Mouse (Mus musculus): ENCODE results near the gene Sc5d.

Sc5d gene

DNA sequence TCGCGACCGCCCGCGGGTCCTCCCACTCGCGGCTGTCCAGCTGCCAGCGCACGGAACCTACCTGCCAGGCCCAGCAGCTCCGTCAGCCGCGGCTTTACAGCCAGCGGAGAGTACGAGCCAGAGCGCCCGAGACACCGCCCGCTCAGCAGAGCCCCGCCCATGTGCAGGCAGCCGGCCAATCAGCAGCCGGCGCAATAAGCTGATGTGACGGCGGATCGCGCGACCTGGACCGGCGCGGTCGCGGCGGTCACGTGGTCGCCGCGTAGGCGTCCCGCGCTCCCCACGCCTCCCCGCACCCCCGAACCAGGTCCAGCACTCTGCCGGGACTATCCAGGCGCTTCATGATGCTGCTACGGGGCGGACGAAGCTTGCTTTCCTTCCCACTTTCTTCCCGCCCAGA, at the start of gene Sc5d:
Sc5d (minus strand) TSS at position 112 of the 400 bp plus-strand sequence.
- DNase-seq (ENCODE audit: low read depth, low spot score) = peak; percentile 98

DNA sequence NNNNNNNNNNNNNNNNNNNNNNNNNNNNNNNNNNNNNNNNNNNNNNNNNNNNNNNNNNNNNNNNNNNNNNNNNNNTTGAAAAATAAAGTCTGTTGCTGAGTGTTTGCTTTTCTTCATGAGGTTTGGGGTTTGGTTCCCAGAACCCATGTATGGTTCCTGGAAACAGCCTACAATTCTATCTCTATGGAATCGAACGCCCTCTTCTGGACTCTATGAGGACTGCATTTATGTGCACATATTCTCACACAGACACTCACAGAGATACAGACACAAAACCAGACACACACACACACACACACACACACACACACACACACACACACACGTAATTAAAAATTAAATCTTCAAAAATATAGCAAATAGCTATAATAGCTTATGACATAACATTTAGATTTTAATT, 47.3 kb upstream of the Sc5d start:
- no peak for DNase-seq (ENCODE audit: low read depth, low spot score)

DNA sequence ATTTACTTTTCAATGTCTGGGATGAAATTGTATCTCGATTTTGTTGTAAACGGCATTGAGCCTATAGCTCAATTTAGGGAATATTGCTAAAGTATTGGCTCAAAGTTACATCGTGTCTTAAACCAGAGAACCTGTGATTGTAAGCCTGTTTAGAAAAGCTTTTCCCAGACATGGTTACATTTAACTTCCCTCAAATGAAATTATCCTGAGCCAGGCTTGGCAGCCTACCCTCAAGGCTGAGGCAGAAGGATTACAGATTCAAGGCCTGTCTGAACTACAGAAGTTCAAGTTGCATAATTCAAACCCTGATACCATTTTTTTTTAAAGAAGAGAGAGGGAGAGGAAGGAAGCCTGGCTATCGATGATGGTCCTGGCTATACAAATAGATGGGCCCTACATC, 39.8 kb upstream of the Sc5d start:
- no peak for DNase-seq (ENCODE audit: low read depth, low spot score)

DNA sequence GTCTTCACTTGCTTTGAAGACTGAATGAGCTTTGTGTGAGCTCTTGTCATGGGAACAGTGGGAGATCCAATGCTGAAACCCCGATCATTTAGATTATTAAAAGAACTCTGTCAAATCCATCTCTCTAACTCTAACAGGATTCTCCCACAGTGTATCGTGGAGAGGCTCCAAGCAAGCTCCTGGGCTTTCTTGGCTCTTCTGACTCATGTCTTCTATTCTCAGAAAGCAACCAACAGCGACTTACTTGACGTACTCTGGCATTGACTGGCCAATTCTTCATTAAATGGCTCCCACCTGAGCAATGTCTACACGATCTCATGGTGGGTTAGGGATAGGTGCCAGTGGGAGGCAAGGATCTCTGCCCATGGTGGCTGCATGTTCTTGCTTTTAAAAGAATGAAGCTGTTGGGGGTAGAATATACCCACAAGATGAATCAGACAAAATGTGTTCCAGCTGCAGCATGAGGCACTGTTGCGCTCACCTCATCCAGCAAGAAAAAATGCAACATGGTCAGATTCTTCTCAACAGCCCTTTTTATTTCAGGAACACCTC, 37.1 kb upstream of the Sc5d start:
- DNase-seq (ENCODE audit: low read depth, low spot score) = peak; percentile 55

DNA sequence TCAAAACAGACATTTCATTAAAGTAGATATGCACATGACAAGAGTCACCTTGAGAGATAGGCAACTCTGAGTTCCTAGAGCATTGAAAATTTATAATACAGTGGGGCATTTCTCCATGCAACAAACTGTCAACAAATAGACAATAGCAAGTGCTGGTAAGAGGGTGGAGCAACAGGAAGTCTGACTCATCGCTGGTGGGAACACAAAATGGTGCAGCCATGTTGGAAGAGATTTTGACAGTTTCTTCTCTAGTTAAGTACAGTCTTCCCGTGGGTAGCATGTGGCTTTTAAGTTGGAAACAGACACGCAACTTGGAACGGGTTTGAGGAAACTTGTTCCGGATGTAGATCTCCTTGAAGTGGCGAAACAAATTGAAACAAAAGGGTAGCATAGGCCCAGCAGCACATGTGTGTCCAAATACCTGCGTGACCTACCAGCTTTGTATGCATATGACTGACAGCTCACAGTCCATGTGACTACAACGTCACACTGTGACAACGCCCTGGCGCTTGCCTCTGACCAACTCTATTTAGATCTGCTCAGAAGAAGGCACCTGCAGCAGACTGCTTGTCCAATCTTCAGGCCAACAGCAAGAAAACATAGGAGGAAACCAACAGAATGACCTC, 32.4 kb upstream of the Sc5d start:
- no peak for DNase-seq (ENCODE audit: low read depth, low spot score)

DNA sequence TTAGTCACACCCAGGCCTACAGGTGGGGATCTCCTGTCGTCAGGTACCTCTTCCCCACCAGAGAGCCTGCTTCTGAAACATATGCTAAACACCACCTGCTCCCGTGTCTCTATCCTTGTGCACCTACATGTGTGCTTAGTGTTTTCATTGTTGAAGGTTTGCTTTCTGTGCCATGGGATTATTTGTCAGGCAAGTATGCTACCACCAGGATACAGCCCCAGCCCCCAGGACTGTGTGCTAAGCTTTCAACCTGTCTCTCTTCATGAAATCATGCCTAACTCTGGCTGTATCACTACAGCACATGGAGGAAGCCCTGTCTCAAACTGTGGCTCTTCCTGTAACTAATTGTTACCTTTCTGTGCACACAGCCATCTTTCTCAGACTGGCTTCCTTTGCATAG, 30.1 kb upstream of the Sc5d start:
- DNase-seq (ENCODE audit: low read depth, low spot score) = no peak

DNA sequence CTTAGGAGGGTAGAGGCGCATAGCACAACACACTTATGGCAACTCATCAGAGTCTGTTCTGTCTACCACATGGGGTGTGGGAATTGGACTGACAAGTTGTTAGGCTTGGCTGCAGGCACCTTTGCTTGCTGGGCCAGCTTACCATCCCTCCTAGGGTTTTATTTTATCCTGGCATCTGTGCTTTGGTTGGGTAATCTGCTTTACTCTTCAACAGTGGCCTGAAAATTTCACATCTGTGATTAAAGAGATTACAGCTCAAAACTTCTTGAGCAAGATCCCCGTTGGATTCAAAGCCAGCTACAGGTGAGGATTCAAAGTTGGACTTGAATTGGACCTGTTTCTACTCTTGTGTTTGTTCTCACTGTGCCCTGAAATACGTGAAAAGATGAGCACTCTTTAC, 29.5 kb upstream of the Sc5d start:
- DNase-seq (ENCODE audit: low read depth, low spot score) = no peak

DNA sequence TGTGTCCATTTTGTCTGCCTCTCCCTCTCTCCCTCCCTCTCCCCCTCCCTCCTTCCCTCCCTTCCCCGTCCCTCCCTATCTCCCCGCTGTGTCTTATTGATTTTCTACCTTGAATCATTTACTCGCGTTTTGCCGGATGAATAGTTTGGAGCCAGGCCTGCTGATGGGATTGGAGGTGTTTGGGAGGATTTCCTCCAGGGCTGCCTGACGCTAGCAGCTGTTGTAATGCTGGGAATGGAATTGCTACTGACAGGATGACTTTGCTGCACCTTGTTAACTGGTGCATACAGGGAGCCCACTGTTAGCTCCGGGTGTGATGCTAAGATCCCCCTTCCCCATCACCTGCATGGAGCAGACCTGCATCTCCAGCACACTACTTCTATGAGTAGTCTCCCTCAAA, 29.0 kb upstream of the Sc5d start:
- no peak for DNase-seq (ENCODE audit: low read depth, low spot score)

DNA sequence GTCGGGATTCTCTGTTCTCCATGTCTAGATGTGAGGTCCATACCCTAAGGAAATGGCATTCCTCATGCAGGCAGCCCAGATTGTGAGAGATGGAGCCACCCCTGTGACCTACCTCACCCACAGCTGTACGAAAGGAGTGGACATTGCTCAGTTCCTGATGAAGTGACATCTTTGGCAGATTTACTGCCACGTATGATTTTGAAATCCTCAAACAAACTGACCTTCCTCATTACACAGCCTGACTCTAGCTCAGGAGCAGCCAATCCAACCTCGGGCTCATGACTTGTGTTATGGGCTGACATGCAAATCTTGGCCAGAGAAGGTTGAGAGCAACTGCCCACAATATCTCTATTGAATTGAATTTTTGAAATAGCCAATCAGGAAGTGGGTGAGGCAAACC, 15.6 kb upstream of the Sc5d start:
- no peak for DNase-seq (ENCODE audit: low read depth, low spot score)

DNA sequence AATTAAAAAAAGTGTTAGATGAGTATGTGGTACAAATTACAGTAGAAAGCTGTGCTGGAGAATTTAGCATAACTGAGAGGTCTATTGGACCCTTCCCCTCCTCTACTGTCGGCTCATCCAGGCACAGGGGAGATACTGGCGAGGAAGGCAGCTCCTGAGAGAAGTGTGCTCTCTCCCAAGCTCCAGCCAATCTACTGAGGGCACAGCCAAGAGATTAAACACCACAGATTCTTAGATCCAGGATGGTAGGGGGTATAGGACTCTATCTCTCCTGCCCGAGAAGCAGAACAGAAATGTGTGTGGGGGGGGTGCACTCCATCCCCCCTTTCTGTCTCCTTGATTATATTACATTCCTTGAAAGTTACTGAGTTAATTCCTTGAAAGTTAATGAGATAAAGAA, 14.0 kb upstream of the Sc5d start:
- DNase-seq (ENCODE audit: low read depth, low spot score) = no peak

DNA sequence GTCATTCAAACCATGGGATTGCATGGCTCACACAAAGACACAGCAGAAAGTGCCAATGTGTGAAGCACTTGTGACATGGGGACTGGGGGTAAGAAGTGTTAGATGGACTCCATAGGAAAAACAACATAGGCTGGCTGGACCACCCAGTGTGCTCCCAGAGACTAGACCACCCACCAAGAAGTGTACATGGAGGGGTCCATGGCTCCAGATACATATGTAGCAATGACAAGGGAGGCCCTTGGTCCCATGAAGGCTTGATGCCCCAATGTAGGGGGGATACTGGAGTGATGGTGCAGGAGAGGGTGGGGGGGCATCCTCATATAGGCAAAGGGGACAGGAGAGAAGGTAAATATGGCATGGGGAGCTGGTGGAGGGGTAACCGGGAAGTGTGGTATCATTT, 13.6 kb upstream of the Sc5d start:
- no peak for DNase-seq (ENCODE audit: low read depth, low spot score)

DNA sequence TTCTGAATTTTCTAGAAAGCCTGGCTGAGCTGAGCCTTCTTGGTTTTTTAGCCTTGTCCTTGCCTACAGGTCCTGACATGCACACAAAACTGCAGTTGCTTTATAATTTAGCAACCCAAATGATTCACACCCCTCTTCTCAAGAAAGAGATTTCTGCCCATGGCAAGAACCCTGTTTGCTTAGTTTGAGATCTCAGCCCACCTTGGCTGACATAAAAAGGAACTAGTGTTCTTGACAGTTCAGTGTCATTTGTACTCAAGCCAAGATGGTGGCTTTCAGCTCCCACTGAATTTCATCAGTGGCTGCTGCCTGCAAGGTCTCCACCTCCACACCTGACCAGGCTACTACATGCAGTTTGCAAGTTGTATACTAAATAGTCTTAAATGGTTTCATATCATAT, 13.1 kb upstream of the Sc5d start:
- DNase-seq (ENCODE audit: low read depth, low spot score) = no peak

DNA sequence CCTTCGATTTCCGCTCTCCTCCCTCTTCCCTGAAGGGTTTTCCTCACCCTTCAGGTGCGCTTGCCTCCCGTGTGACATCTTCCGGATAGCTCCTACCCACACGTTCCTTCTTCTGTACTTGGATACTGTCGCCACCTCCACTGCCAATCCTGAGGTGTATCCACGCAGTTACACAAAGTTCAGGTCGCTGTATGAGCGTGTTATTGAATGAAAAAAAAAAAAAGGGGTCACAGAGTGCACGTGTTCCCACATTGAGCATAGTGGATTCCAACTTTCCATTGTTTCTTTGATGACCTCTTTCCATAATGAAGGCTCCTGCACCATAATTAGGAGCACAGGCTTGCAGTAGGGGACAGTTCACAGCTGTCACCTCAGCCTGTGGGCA, 11.7 kb upstream of the Sc5d start:
- no peak for DNase-seq (ENCODE audit: low read depth, low spot score)

DNA sequence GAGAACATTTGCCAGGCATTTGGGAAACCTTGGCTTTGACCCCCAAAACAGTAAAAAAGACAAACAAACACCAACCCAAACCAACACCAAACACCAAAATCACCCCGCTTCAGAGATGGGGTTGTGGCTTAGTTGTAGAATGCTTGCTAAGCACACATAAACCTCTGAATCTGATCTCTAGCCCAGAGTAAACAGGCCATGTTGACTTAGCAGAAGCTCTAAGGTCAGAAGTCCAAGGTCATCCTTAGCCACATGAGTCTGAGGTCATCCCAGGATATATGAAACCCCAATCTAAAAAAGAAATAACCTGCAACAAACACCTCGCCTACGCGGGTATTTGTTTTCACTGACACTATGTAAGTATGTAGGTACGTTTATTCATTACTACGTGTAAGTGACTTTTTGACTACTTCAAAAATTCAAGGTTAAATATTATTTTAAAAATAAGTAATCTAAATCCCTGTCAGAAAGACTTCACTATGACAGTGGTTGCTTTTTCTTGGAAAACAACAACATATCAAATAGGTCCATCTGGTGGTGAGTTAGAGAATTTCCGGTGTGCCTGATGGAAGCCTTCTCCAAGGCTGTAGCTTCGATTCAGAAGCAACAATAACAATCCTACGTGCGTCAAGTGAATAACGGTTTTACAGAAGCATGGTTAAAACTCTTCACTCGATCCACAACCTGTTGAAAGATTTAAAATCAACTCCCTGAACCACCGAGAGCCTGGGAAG, 11.1 kb upstream of the Sc5d start:
- peak; percentile 83 for DNase-seq (ENCODE audit: low read depth, low spot score)

DNA sequence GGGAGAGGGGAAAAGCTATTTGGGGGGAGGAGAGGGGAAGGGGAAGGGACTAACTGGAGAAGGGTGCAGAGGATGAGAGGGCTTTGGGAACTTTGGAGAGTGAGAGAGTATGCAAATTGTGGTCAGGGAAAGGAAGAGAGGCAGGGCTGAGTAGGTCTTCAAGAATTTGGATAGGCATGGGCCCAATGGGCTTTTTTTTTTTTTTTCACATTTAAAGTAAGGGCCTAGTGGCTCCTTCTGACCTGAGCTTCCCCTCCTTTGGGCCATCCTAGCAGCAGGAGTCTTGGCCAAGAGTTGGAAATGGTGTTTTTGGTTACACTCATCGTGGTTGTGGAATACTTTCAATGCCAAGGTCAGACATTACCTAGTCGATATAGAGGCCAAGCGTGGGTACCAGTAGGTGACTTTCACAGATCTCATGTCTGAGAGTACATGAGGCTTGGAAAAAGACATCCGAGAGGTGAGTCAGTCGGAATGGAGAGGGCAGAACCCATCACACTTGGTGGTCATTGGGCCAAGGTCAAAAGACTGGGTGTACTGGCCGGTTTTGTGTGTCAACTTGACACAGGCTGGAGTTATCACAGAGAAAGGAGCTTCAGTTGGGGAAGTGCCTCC, 9.7 kb upstream of the Sc5d start:
- DNase-seq (ENCODE audit: low read depth, low spot score) = no peak

DNA sequence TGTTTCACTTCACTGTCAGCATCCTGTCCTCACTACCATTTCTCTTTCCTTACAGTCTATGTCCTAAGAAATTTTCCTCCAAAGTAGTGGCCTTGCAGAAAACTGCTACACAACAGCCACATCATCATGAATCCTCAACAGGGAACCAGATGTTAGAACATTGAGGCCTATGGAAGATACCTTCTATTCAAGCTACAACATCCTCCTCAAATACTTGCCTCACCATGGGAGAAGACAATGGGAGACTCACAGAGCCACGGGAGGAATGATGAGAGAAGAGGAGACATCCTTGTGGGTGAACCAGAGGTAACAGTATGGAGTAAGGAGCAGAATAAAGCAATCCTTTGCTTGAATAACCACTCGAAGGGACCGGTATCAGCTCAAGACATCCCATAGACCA, 9.1 kb upstream of the Sc5d start:
- no peak for DNase-seq (ENCODE audit: low read depth, low spot score)

DNA sequence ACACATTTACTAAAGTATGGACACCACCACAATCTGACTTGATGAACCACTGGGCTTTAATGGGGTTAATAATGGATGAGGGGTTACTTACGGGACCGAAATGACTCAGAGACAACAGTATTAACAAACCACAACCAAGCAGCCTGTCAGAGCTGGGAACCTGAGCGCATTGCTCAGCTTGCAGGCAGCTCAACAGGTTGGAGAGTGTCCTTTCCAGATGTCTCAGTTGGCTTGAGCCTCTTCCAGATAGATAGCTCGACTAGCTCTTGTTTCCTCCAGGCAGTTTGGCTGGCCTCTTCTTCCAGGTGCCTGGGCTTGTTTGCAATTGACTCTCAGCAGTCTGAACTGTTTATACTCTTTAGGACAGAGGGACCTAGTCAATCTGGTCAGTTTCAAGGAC, 8.6 kb upstream of the Sc5d start:
- DNase-seq (ENCODE audit: low read depth, low spot score) = no peak

DNA sequence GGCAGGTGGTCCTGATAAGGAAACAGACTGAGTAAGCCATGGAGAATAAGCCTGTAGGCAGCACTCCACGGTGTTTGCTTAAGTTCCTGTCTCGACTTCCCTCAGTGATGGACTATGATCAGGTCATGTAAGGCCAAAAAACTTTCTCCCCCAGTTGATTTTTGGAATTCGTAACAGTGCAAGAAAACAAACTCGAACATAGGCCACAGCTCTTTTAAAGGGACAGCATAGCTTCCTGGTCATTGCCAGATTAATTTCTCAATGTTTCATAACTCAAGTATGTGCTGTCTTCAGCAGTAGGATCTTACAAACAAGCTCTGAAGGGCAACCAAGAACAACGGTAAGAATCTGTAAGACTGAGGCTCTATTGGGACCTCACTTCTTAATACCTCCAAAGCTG, 7.4 kb upstream of the Sc5d start:
- no peak for DNase-seq (ENCODE audit: low read depth, low spot score)

DNA sequence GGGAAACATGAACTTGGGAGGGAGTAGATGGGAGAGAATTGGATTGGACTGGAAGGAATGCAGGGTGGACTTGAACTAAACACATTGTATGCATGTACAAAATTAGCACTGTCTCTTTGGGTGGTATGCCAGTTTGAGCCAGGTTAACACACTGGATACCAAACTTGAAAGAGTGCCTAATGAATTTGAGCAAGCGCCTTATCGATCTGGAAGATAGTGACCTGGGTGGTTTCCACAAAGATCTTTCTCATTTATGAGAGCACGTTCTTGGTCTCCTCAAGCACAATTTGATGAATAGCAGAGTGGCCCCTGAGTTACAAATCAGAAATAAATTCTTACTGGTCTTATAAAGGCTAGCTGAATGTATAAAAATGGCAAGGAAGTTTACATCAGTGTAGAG, 6.6 kb upstream of the Sc5d start:
- no peak for DNase-seq (ENCODE audit: low read depth, low spot score)

DNA sequence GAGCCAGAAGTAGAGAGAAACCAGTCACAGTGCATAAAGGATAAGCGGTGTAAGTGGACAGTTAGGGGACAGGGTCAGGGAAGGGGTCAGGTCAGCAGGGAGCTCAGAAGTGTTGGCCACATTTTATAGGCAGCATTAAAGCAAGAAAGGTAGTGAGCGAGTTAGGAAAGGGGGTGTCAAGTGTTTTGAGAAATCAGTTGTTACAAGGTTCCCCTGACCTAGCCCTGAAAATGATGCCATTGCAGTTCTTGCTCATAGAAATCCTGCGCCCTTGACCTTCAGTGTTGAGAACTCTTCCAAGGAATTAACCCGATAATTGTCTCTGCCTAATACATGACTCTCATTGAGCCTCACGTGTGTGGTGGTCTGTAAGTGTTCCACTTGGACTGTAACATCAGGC, 6.0 kb upstream of the Sc5d start:
- DNase-seq (ENCODE audit: low read depth, low spot score) = no peak

DNA sequence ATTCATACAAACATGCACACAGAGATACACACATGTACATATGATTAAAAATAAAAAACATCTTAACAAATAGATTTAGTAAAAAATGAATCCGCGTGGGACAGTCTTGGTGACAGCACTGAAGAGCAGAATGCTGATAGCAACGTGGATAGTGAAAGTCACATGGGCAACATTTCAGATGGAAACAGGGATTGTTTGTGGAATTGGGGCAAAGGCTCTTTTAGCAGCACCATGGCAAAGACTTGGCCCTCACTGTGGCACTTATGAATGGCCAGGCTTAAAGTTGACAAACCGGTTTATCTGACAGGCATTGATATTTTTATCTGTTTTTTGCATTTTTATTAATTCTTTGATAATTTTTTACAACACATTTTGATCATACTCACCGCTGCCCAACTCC, 4.3 kb upstream of the Sc5d start:
- no peak for DNase-seq (ENCODE audit: low read depth, low spot score)

DNA sequence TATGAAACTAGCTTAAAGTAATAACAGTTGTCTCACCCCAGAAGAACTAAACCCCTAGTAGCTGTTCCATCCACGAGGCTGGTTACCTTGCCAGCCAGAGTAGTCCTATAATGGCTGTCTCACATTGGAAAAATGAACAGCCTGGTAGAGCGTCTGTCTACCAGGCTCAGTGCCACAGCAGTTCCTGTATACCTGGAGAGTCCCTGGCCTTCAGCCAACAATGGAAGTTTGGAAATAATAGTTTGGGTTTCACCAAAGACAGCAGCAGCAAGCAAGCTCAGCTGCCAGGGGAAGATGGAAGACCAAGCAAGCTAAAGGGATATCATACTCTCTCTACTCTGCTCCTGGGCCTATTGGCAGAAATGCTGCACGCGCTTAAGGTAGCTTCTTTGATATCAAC, 1.3 kb upstream of the Sc5d start:
- DNase-seq (ENCODE audit: low read depth, low spot score) = peak; percentile 49

DNA sequence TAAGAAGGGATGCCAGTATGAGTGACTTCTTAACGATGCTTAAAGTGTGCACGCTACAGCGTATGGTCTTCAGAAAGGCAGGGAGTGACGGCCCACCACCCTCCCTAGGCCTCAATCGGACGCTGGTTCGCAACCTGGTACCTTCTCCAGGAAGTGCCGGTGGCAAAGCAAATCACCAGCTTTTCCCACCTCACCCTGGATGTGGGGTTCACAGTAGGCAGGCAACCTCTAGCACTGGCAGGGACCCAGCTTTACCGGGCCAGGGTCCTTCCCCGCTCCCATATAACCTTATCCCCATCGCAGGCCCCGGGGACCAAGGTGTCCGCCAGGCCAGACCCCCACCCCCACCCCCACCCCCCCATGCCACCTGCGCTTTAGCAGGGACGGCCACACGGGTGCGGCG, 346 bp downstream of the Sc5d start:
- peak; percentile 24 for DNase-seq (ENCODE audit: low read depth, low spot score)
